Mouse (Mus musculus): ENCODE data around the gene Gm4881. TPM values are rescaled to one million over a fixed set of nuclear protein-coding genes. Genes with fewer than 3 reads are reported as not detected.

Gene Gm4881
- total and polyA plus RNA-seq, 3 experiments: 0.13 TPM; not detected in 2

- Histone ChIP-seq H3K4me3 (ENCODE audit: control insufficient read depth in 1 of 2, insufficient read depth in 1 of 2, low read depth in 2 of 2, low read length in 2 of 2) (no peak overlapping the region), H3K27ac (ENCODE audit: control insufficient read depth, low read depth, low read length) (no peak overlapping the region), H3K9ac (ENCODE audit: control insufficient read depth, low read depth, low read length, poor library complexity, severe bottlenecking) (no peak overlapping the region), H3K4me1 (ENCODE audit: control insufficient read depth in 1 of 2, insufficient read depth in 2 of 2, low read length in 2 of 2) (no peaks in the 10 kb centered on the region), H3K36me3 (ENCODE audit: control insufficient read depth in 1 of 2, insufficient read depth in 2 of 2, low read length in 2 of 2) (peaks cover 0 to 5% of the 10 kb centered on the region in 2 experiments; a peak in 1 of 4 replicates), H3K27me3 (ENCODE audit: control insufficient read depth in 1 of 2, insufficient read depth in 2 of 2, low read length in 2 of 2) (no peaks in the 10 kb centered on the region), H3K79me2 (ENCODE audit: control insufficient read depth, insufficient read depth, low read length, poor library complexity) (no peaks in the 10 kb centered on the region), H3K9me3 (replicated peaks; ENCODE audit: insufficient read depth, low read length) (no peaks in the 10 kb centered on the region)
- TF ChIP-seq ZC3H11A (IDR thresholded peaks at IDR 0.05; ENCODE audit: low read depth, low read length): no peak
- no peak for TF ChIP-seq MAZ (IDR thresholded peaks at IDR 0.05; ENCODE audit: low read depth, low read length)
- no peak for TF ChIP-seq RCOR1 (IDR thresholded peaks at IDR 0.05; ENCODE audit: low read depth, low read length)
- TF ChIP-seq UBTF (IDR thresholded peaks at IDR 0.05; ENCODE audit: borderline replicate concordance, insufficient read depth, low read depth, low read length): no peak
- no peak for TF ChIP-seq CTCF (IDR thresholded peaks at IDR 0.05 in 2 of 3, conservative IDR thresholded peaks at IDR 0.05 in 1 of 3; ENCODE audit: control insufficient read depth in 1 of 3, insufficient read depth in 1 of 3, low read depth in 2 of 3, low read length in 3 of 3, poor library complexity in 1 of 3, severe bottlenecking in 1 of 3)
- no peak for TF ChIP-seq MXI1 (IDR thresholded peaks at IDR 0.05; ENCODE audit: low read depth, low read length)
- no peak for TF ChIP-seq TAL1 (IDR thresholded peaks at IDR 0.05; ENCODE audit: low read length)
- no peak for DNase-seq (ENCODE audit: low read depth, low spot score)
Measured at GRCm38 (mm10) chr7:24919728-24920127, 24.6 kb downstream of the Gm4881 start.

- no peak overlapping the region for H3K4me3 ChIP-seq (ENCODE audit: control insufficient read depth in 1 of 2, insufficient read depth in 1 of 2, low read depth in 2 of 2, low read length in 2 of 2)
- H3K36me3 ChIP-seq (ENCODE audit: control insufficient read depth in 1 of 2, insufficient read depth in 2 of 2, low read length in 2 of 2): peaks cover 0 to 2% of the 10 kb centered on the region in 2 experiments; a peak in 1 of 4 replicates
- TF ChIP-seq ELF1 (IDR thresholded peaks at IDR 0.05; ENCODE audit: low read depth, low read length) (no peak), USF2 (IDR thresholded peaks at IDR 0.05; ENCODE audit: borderline replicate concordance in 1 of 2, insufficient read depth in 1 of 2, low read depth in 1 of 2, low read length in 2 of 2) (no peak), CHD1 (IDR thresholded peaks at IDR 0.05; ENCODE audit: low read depth, low read length) (no peak), GATA1 (IDR thresholded peaks at IDR 0.05; ENCODE audit: low read depth, low read length) (no peak), POLR2AphosphoS5 (IDR thresholded peaks at IDR 0.05; ENCODE audit: borderline replicate concordance, low read depth, low read length) (no peak), NRF1 (IDR thresholded peaks at IDR 0.05; ENCODE audit: insufficient read depth, low read depth, low read length, poor library complexity, severe bottlenecking) (no peak), POLR2AphosphoS2 (IDR thresholded peaks at IDR 0.05; ENCODE audit: low read length) (no peak), HCFC1 (IDR thresholded peaks at IDR 0.05; ENCODE audit: low read depth, low read length) (no peak), SMC3 (IDR thresholded peaks at IDR 0.05; ENCODE audit: low read depth, low read length) (no peak), CHD2 (IDR thresholded peaks at IDR 0.05; ENCODE audit: low read length) (no peak), JUND (IDR thresholded peaks at IDR 0.05; ENCODE audit: low read depth, low read length) (no peak), ZNF384 (IDR thresholded peaks at IDR 0.05; ENCODE audit: low read depth, low read length) (no peak), ZC3H11A (IDR thresholded peaks at IDR 0.05; ENCODE audit: low read depth, low read length) (no peak)
- H3K4me1 ChIP-seq (ENCODE audit: control insufficient read depth in 1 of 2, insufficient read depth in 2 of 2, low read length in 2 of 2): no peaks in the 10 kb centered on the region
- H3K27ac ChIP-seq (ENCODE audit: control insufficient read depth, low read depth, low read length): no peak overlapping the region
- H3K79me2 ChIP-seq (ENCODE audit: control insufficient read depth, insufficient read depth, low read length, poor library complexity): no peaks in the 10 kb centered on the region
- DNase-seq (ENCODE audit: low read depth, low spot score): no peak
- H3K27me3 ChIP-seq (ENCODE audit: control insufficient read depth in 1 of 2, insufficient read depth in 2 of 2, low read length in 2 of 2): no peaks in the 10 kb centered on the region
- no peak overlapping the region for H3K9ac ChIP-seq (ENCODE audit: control insufficient read depth, low read depth, low read length, poor library complexity, severe bottlenecking)
- no peaks in the 10 kb centered on the region for H3K9me3 ChIP-seq (replicated peaks; ENCODE audit: insufficient read depth, low read length)
Measured at GRCm38 (mm10) chr7:24918763-24919323, 25.5 kb downstream of the Gm4881 start.
